Mouse (Mus musculus) MEL (cell line): Measurements from ENCODE around the gene Tmem28. TPM values are rescaled to one million over a fixed set of nuclear protein-coding genes. Genes with fewer than 3 reads are reported as not detected.

Experiments used
- DNase-seq: peaks from one replicate; pipeline ENCODE4 v3.0.0; 2011; ENCODE audit warnings: low read depth, low spot score
- H3K27ac ChIP-seq: 2 replicates; pipeline ENCODE4 v1.5.1; 2012; ENCODE audit warnings: low read depth, mild to moderate bottlenecking, control low read depth, low read length, moderate library complexity; ENCODE audit not compliant: control insufficient read depth
- H3K27me3 ChIP-seq, 2 experiments: fragments of 150-350 bp in 1 of 2; sonication (generic) in 1 of 2; 2 replicates each; pipeline ENCODE4 v1.6.1; 2012; ENCODE audit warnings: low read length in 2 of 2, mild to moderate bottlenecking in 2 of 2, improper control_type of control experiment in 1 of 2, moderate library complexity in 1 of 2; ENCODE audit not compliant: insufficient read depth in 2 of 2, control insufficient read depth in 1 of 2
- H3K36me3 ChIP-seq, 2 experiments: 2 replicates each; pipeline ENCODE4 v1.6.1; 2012 to 2014; ENCODE audit warnings: low read length in 2 of 2, improper control_type of control experiment in 1 of 2, inconsistent platforms in 1 of 2, mild to moderate bottlenecking in 1 of 2; ENCODE audit not compliant: insufficient read depth in 2 of 2, control insufficient read depth in 1 of 2
- H3K4me1 ChIP-seq, 2 experiments: fragments of 150-350 bp in 1 of 2; sonication (generic) in 1 of 2; 2 replicates each; pipeline ENCODE4 v1.6.1; 2012; ENCODE audit warnings: low read length in 2 of 2, improper control_type of control experiment in 1 of 2, mild to moderate bottlenecking in 1 of 2; ENCODE audit not compliant: insufficient read depth in 2 of 2, control insufficient read depth in 1 of 2
- H3K4me3 ChIP-seq, 2 experiments: fragments of 150-350 bp in 1 of 2; sonication (generic) in 1 of 2; 2 replicates each; pipeline ENCODE4 v1.5.1; 2012; ENCODE audit warnings: low read depth in 2 of 2, low read length in 2 of 2, mild to moderate bottlenecking in 2 of 2, moderate library complexity in 2 of 2, control low read depth in 1 of 2, improper control_type of control experiment in 1 of 2; ENCODE audit not compliant: control insufficient read depth in 1 of 2, insufficient read depth in 1 of 2
- H3K79me2 ChIP-seq: 2 replicates; pipeline ENCODE4 v1.6.1; 2012; ENCODE audit warnings: mild to moderate bottlenecking, low read length, moderate library complexity; ENCODE audit not compliant: control insufficient read depth, poor library complexity, insufficient read depth
- H3K9ac ChIP-seq: 2 replicates; pipeline ENCODE4 v1.6.1; 2012; ENCODE audit warnings: low read depth, mild to moderate bottlenecking, control low read depth, low read length, moderate library complexity; ENCODE audit not compliant: control insufficient read depth, poor library complexity, severe bottlenecking
- H3K9me3 ChIP-seq: fragments of 150-350 bp; sonication (generic); replicated peaks from 2 replicates; pipeline ENCODE4 v1.6.1; 2012; ENCODE audit warnings: mild to moderate bottlenecking, low read length, improper control_type of control experiment, moderate library complexity; ENCODE audit not compliant: insufficient read depth
- BHLHE40 ChIP-seq: IDR thresholded peaks from 2 replicates; pipeline ENCODE4 v1.6.1; 2012; ENCODE audit warnings: low read depth, mild to moderate bottlenecking, inconsistent platforms, low read length, improper control_type of control experiment, borderline replicate concordance
- CHD2 ChIP-seq: IDR thresholded peaks from 2 replicates; pipeline ENCODE4 v1.6.1; 2011; ENCODE audit warnings: low read length, improper control_type of control experiment
- ELF1 ChIP-seq: IDR thresholded peaks from 2 replicates; pipeline ENCODE4 v1.6.1; 2014; ENCODE audit warnings: low read depth, mild to moderate bottlenecking, inconsistent platforms, low read length, improper control_type of control experiment, moderate library complexity
- GABPA ChIP-seq: IDR thresholded peaks from 2 replicates; pipeline ENCODE4 v1.6.1; 2012; ENCODE audit warnings: low read depth, mild to moderate bottlenecking, inconsistent platforms, low read length, improper control_type of control experiment, moderate library complexity
- HCFC1 ChIP-seq: IDR thresholded peaks from 2 replicates; pipeline ENCODE4 v1.6.1; 2012; ENCODE audit warnings: low read depth, mild to moderate bottlenecking, inconsistent platforms, low read length, improper control_type of control experiment, moderate library complexity
- MAFK ChIP-seq: IDR thresholded peaks from 2 replicates; pipeline ENCODE4 v1.6.1; 2011; ENCODE audit warnings: low read depth, mild to moderate bottlenecking, low read length, improper control_type of control experiment, borderline replicate concordance
- MEF2A ChIP-seq: IDR thresholded peaks from 2 replicates; pipeline ENCODE4 v1.6.1; 2014; ENCODE audit warnings: low read depth, mild to moderate bottlenecking, inconsistent platforms, low read length, improper control_type of control experiment; ENCODE audit not compliant: poor library complexity, insufficient replicate concordance, severe bottlenecking; ENCODE audit errors: extremely low read depth
- MYB ChIP-seq: IDR thresholded peaks from 2 replicates; pipeline ENCODE4 v1.6.1; 2011; ENCODE audit warnings: mild to moderate bottlenecking, low read depth, low read length, improper control_type of control experiment
- MYC ChIP-seq: IDR thresholded peaks from 2 replicates; pipeline ENCODE4 v1.6.1; 2011; ENCODE audit warnings: low read depth, mild to moderate bottlenecking, low read length, improper control_type of control experiment, moderate library complexity
- NRF1 ChIP-seq: IDR thresholded peaks from 2 replicates; pipeline ENCODE4 v1.6.1; 2014; ENCODE audit warnings: low read depth, mild to moderate bottlenecking, inconsistent platforms, low read length, improper control_type of control experiment, moderate library complexity; ENCODE audit not compliant: poor library complexity, insufficient read depth, severe bottlenecking
- POLR2A ChIP-seq, 2 experiments: IDR thresholded peaks; 2 replicates each; pipeline ENCODE4 v1.6.1; 2011 to 2012; ENCODE audit warnings: low read length in 2 of 2, mild to moderate bottlenecking in 2 of 2, control low read depth in 1 of 2, improper control_type of control experiment in 1 of 2, low read depth in 1 of 2, moderate library complexity in 1 of 2; ENCODE audit not compliant: control insufficient read depth in 1 of 2, insufficient read depth in 1 of 2, poor library complexity in 1 of 2
- POLR2AphosphoS5 ChIP-seq: IDR thresholded peaks from 2 replicates; pipeline ENCODE4 v1.6.1; 2012; ENCODE audit warnings: low read depth, borderline replicate concordance, mild to moderate bottlenecking, inconsistent platforms, low read length, moderate library complexity, mixed read lengths
- RCOR1 ChIP-seq: IDR thresholded peaks from 2 replicates; pipeline ENCODE4 v1.6.1; 2012; ENCODE audit warnings: low read depth, mild to moderate bottlenecking, inconsistent platforms, low read length, improper control_type of control experiment
- TAL1 ChIP-seq: IDR thresholded peaks from 2 replicates; pipeline ENCODE4 v1.6.1; 2012; ENCODE audit warnings: mild to moderate bottlenecking, inconsistent platforms, low read length, moderate library complexity, mixed read lengths
- USF2 ChIP-seq, 2 experiments: IDR thresholded peaks; 2 replicates each; pipeline ENCODE4 v1.6.1; 2011 to 2012; ENCODE audit warnings: improper control_type of control experiment in 2 of 2, low read length in 2 of 2, borderline replicate concordance in 1 of 2, inconsistent platforms in 1 of 2, low read depth in 1 of 2, mild to moderate bottlenecking in 1 of 2; ENCODE audit not compliant: insufficient read depth in 1 of 2
- polyA plus RNA-seq, 2 experiments: library from polyadenylated mRNA; stranded (reverse) in 1 of 2; unstranded in 1 of 2; fragments of >175 nt in 1 of 2; fragments of >200 nt in 1 of 2; gene quantifications; 2 replicates each; pipeline versions ENCODE4 v1.2.1 to v1.2.4; 2012; ENCODE audit warnings: low replicate concordance in 2 of 2, low read depth in 1 of 2; ENCODE audit not compliant: insufficient read length in 2 of 2, insufficient read depth in 1 of 2, missing spikeins in 1 of 2
- total RNA-seq: library from RNA; depleted of rRNA; stranded (reverse); fragments of 300-350 nt; gene quantifications from 2 replicates; pipeline ENCODE4 v1.2.3, GENCODE M21; 2012

Tmem28 gene
- total and polyA plus RNA-seq, 3 experiments = not detected

DNA sequence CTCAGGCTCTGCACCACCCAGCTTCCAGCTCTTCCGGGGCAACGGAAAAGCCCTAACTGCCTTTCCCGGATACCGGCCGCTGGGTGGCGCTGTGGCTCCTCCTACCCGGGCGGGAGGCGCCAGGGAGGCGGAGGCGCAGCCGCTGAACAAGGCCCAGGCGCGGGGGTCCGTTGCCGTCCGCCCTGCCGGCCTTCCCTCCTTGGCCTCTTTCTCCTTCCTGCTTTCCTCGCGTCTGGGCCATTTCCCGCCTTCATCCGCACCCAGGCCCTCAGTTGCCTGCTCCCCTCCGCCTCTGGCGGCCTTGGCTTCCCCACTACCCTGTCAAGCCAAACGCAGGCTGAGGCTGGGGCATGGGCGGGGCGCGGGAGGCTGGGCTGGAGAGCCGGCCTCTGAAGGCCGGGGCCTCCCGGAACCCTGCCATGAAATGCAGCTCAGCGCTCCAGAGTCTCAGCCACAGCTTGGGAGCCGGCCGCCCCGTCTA is 32.5 kb downstream of the Tmem28 start (continued):
- TF ChIP-seq POLR2AphosphoS5 = no peak
- peak; percentile 49; the same call in 1 of the 2 replicates for TF ChIP-seq ELF1

DNA sequence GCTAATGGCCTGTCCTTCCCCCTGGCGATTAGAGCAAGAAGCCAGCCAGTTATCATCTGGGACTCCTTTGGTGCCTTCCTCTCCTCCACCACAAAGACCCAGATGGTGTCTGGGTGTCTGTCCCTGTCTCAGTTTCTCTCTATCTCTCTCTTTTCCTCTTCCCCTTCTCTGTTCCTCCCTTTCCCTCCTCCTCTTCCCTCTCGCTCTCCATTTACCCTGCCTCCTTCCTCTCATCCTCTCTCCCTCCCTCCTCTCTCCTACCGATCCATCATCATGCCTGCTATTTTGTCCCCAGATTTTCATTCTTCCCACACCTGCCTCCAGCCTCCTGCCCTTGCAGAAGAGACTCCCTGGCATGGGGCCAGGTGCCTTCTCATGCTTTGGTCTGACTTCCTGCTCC is 33.0 kb downstream of the Tmem28 start:
- peaks cover 0 to 4% of the 10 kb centered on the region in 2 experiments; a peak in 1 of 4 replicates for H3K4me1 ChIP-seq
- TF ChIP-seq HCFC1 = no peak
- no peak for TF ChIP-seq ELF1
- TF ChIP-seq GABPA = no peak
- no peak for TF ChIP-seq MAFK
- TF ChIP-seq USF2 (IDR thresholded peaks at IDR 0.05; ENCODE audit: borderline replicate concordance in 1 of 2, insufficient read depth in 1 of 2, low read depth in 1 of 2, low read length in 2 of 2) = no peak
- TF ChIP-seq RCOR1 = no peak
- DNase-seq = peak; percentile 43
- H3K36me3 ChIP-seq = no peaks in the 10 kb centered on the region
- peak overlapping the region; percentile 66 to 74 for H3K4me3 ChIP-seq
- H3K79me2 ChIP-seq = no peaks in the 10 kb centered on the region
- no peak overlapping the region for H3K27ac ChIP-seq
- no peaks in the 10 kb centered on the region for H3K27me3 ChIP-seq
- H3K9me3 ChIP-seq = no peaks in the 10 kb centered on the region
- peak overlapping the region; percentile 76 for H3K9ac ChIP-seq

DNA sequence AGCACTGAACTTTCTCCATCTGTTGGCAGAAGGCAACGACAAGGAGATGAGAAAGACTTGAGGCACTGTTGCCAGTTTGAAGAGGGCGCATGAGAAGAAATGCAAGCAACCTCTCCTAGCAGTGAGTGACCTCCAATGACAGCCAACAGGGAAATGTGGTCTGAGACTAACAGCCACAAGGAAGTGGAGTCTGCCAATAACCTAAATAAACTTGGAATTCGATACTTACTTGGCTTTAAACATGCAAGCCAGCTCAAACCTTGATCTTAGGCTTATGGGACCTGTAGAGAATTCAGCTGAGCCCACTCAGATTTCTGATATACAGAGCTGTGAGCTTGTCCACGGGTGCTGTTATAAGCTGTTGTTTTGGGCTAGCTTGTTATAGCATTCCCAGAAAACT is 51.4 kb downstream of the Tmem28 start:
- H3K9me3 ChIP-seq = no peaks in the 10 kb centered on the region
- H3K4me1 ChIP-seq = no peaks in the 10 kb centered on the region
- no peak overlapping the region for H3K4me3 ChIP-seq
- no peaks in the 10 kb centered on the region for H3K36me3 ChIP-seq
- DNase-seq = no peak
- H3K27ac ChIP-seq = no peak overlapping the region
- H3K9ac ChIP-seq = no peak overlapping the region
- no peaks in the 10 kb centered on the region for H3K79me2 ChIP-seq
- H3K27me3 ChIP-seq = no peaks in the 10 kb centered on the region
- no peak for TF ChIP-seq TAL1
- no peak for TF ChIP-seq RCOR1
- no peak for TF ChIP-seq POLR2A (IDR thresholded peaks at IDR 0.05; ENCODE audit: control insufficient read depth in 1 of 2, insufficient read depth in 1 of 2, low read depth in 1 of 2, low read length in 2 of 2, poor library complexity in 1 of 2)
- no peak for TF ChIP-seq MYC
- TF ChIP-seq NRF1 = no peak

DNA sequence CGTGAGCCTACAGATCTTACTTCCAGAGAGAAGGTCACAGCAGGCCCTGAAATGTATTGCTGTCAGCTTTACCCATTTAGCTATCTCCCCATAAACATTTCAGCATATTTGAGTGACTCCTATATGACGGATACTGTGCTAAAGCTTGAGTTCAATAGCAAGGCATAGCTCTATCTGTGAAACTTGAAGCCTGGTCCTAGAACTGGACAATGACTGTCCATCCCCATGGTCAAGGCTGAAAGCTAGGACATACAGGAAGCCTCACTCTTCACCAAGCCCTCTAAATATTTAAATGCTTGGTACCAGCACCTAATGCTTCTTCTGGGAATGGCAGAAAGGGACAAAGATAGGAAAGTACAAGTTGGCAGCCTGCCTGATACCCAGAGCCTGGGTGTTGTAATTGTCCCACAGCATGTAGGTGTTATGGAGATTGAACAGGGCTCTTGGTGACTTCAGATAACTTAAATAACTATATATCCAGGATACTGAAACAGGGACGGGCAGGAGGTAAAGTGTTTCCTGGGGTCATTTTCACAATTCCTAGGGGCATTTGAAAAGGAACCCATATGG is 51.9 kb downstream of the Tmem28 start:
- H3K4me3 ChIP-seq = no peak overlapping the region
- no peak overlapping the region for H3K9ac ChIP-seq
- no peaks in the 10 kb centered on the region for H3K4me1 ChIP-seq
- H3K79me2 ChIP-seq = no peaks in the 10 kb centered on the region
- no peaks in the 10 kb centered on the region for H3K36me3 ChIP-seq
- no peak for DNase-seq
- TF ChIP-seq MYB (no peak), BHLHE40 (no peak), MEF2A (no peak), MAFK (no peak), CHD2 (no peak), RCOR1 (no peak)
- TF ChIP-seq, all 39 proteins: peak for 0
- Histone ChIP-seq H3K27ac (no peak overlapping the region), H3K27me3 (no peaks in the 10 kb centered on the region), H3K9me3 (no peaks in the 10 kb centered on the region)
